Mouse (Mus musculus): ENCODE results near the gene Parp8. TPM values are rescaled to one million over a fixed set of nuclear protein-coding genes. Genes with fewer than 3 reads are reported as not detected.

Parp8 gene
- total and polyA plus RNA-seq, 3 experiments: 0.38 TPM; not detected in 2

- Histone ChIP-seq H3K9me3 (replicated peaks) (peaks cover 22% of the 10 kb centered on the region; the same call in 1 of the 2 replicates), H3K27me3 (ENCODE audit: insufficient read depth, low read length) (no peaks in the 10 kb centered on the region), H3K4me1 (ENCODE audit: insufficient read depth, low read depth, low read length) (no peaks in the 10 kb centered on the region), H3K4me3 (ENCODE audit: low read depth, low read length) (no peak overlapping the region), H3K36me3 (replicated peaks) (no peaks in the 10 kb centered on the region)
- TF ChIP-seq CTCF (IDR thresholded peaks at IDR 0.05; ENCODE audit: low read depth, low read length) (no peak), GATA1 (IDR thresholded peaks at IDR 0.05; ENCODE audit: borderline replicate concordance, low read length) (no peak), GATA2 (IDR thresholded peaks at IDR 0.05; ENCODE audit: borderline replicate concordance, low read depth, low read length) (no peak)
- ATAC-seq (ENCODE audit: extremely low read depth, insufficient number of reproducible peaks, low FRiP score, poor library complexity, severe bottlenecking) (no peak), DNase-seq (ENCODE audit: low spot score) (no peak)
Measured at GRCm38 (mm10) chr13:116974081-116974860, 51.1 kb downstream of the Parp8 start.

DNA sequence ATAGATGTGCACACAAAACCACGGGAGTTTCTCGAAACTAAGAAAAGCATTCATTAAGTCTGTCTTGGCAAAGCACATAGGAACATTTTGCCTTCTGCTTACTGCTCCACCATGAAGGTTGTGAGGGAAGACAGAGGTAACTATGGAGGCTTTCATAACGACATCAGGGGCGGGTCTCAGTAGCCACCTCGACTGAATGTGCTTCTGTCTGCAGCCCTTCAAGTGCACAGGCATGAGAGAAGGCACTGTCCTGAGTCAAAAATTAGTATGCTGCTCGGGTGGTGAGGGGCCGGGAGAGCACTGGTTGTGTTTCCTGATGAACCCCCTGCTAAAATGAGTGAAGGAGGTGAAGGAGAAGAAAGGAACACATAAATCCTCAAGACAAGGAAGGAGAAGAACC, 51.8 kb downstream of the Parp8 start:
- peaks cover 22% of the 10 kb centered on the region; the same call in 1 of the 2 replicates for H3K9me3 ChIP-seq (replicated peaks)
- TF ChIP-seq TAL1 (conservative IDR thresholded peaks at IDR 0.05; ENCODE audit: low read depth, low read length): no peak
- no peak for TF ChIP-seq CTCF (IDR thresholded peaks at IDR 0.05; ENCODE audit: low read depth, low read length)
- no peak for TF ChIP-seq GATA2 (IDR thresholded peaks at IDR 0.05; ENCODE audit: borderline replicate concordance, low read depth, low read length)
- TF ChIP-seq GATA1 (IDR thresholded peaks at IDR 0.05; ENCODE audit: borderline replicate concordance, low read length): no peak
- no peak for TF ChIP-seq POLR2AphosphoS5 (IDR thresholded peaks at IDR 0.05; ENCODE audit: insufficient replicate concordance, low read depth, low read length)
- no peaks in the 10 kb centered on the region for H3K36me3 ChIP-seq (replicated peaks)
- no peak overlapping the region for H3K4me3 ChIP-seq (ENCODE audit: low read depth, low read length)
- ATAC-seq (ENCODE audit: extremely low read depth, insufficient number of reproducible peaks, low FRiP score, poor library complexity, severe bottlenecking) (no peak), DNase-seq (ENCODE audit: low spot score) (no peak)
- no peaks in the 10 kb centered on the region for H3K27me3 ChIP-seq (ENCODE audit: insufficient read depth, low read length)
- no peaks in the 10 kb centered on the region for H3K4me1 ChIP-seq (ENCODE audit: insufficient read depth, low read depth, low read length)

GRCm38 (mm10) chr13:116972036-116972611, 53.2 kb downstream of the Parp8 start:
- no peak for TF ChIP-seq POLR2AphosphoS5 (IDR thresholded peaks at IDR 0.05; ENCODE audit: insufficient replicate concordance, low read depth, low read length)
- no peak for TF ChIP-seq GATA2 (IDR thresholded peaks at IDR 0.05; ENCODE audit: borderline replicate concordance, low read depth, low read length)
- TF ChIP-seq GATA1 (IDR thresholded peaks at IDR 0.05; ENCODE audit: borderline replicate concordance, low read length): no peak
- TF ChIP-seq TAL1 (conservative IDR thresholded peaks at IDR 0.05; ENCODE audit: low read depth, low read length): no peak
- TF ChIP-seq CTCF (IDR thresholded peaks at IDR 0.05; ENCODE audit: low read depth, low read length): no peak
- DNase-seq (ENCODE audit: low spot score) (no peak), ATAC-seq (ENCODE audit: extremely low read depth, insufficient number of reproducible peaks, low FRiP score, poor library complexity, severe bottlenecking) (no peak)
- Histone ChIP-seq H3K4me1 (ENCODE audit: insufficient read depth, low read depth, low read length) (no peaks in the 10 kb centered on the region), H3K36me3 (replicated peaks) (no peaks in the 10 kb centered on the region), H3K4me3 (ENCODE audit: low read depth, low read length) (no peak overlapping the region), H3K27me3 (ENCODE audit: insufficient read depth, low read length) (no peaks in the 10 kb centered on the region), H3K9me3 (replicated peaks) (peaks cover 26% of the 10 kb centered on the region)

DNA sequence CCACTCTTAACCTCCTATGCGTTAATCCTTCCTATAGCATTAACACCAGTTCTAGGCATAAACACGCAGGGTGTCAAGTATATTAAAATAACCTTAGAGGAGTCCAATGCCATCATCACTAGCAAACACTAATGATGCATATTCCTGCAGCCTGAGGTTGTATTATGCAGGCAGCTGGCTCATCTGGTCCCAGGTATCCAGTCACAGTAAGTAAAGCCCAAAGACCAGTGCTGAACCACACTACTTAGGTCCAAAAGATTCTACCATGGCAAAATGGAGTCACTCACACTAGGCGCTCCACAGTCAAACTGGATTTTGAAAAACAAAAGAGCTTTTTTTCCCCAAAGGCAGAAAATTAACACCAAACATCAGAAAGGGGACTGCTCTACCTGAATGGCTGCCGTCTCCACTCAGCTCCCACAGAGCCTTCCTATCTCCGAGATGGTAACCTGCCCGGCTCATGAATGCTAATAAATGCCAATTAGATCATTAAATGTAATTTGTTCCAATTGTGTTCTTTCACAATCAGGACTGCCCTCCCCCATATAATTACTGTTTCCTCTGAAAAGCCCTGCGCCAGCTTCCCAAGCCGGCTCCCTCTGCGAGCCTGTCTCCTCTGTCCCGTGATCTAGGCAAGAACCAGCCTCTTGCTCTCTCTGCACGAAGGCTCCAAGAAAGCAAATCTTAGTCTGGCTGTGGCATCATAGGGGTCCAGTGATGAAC, 54.5 kb downstream of the Parp8 start:
- ATAC-seq (ENCODE audit: extremely low read depth, insufficient number of reproducible peaks, low FRiP score, poor library complexity, severe bottlenecking) (no peak), DNase-seq (ENCODE audit: low spot score) (no peak)
- H3K27me3 ChIP-seq (ENCODE audit: insufficient read depth, low read length): no peaks in the 10 kb centered on the region
- H3K36me3 ChIP-seq (replicated peaks): no peaks in the 10 kb centered on the region
- H3K4me1 ChIP-seq (ENCODE audit: insufficient read depth, low read depth, low read length): no peaks in the 10 kb centered on the region
- H3K4me3 ChIP-seq (ENCODE audit: low read depth, low read length): no peak overlapping the region
- TF ChIP-seq GATA2 (IDR thresholded peaks at IDR 0.05; ENCODE audit: borderline replicate concordance, low read depth, low read length) (no peak), CTCF (IDR thresholded peaks at IDR 0.05; ENCODE audit: low read depth, low read length) (no peak), TAL1 (conservative IDR thresholded peaks at IDR 0.05; ENCODE audit: low read depth, low read length) (no peak), GATA1 (IDR thresholded peaks at IDR 0.05; ENCODE audit: borderline replicate concordance, low read length) (no peak), POLR2AphosphoS5 (IDR thresholded peaks at IDR 0.05; ENCODE audit: insufficient replicate concordance, low read depth, low read length) (no peak)
- peaks cover 32% of the 10 kb centered on the region for H3K9me3 ChIP-seq (replicated peaks)

DNA sequence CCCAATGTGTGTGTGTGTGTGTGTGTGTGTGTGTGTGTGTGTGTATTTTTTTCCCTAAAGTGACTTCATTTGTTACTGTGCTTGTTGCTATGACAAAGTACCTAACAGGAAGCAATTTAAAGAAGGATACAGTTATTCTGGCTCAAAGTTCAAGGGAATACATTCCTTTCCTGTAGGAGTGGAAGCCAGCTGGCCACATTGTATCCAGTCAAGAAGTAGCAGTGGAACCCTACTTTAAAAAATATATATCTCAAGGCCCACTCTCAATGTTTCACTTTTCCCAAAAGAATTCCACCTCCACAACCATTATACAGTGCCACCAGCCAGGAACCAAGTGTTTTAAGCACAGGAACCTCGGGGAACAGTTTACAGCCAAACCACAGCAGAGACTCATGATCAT, 55.7 kb downstream of the Parp8 start:
- Histone ChIP-seq H3K4me3 (ENCODE audit: low read depth, low read length) (no peak overlapping the region), H3K36me3 (replicated peaks) (no peaks in the 10 kb centered on the region), H3K9me3 (replicated peaks) (peaks cover 27% of the 10 kb centered on the region), H3K4me1 (ENCODE audit: insufficient read depth, low read depth, low read length) (no peaks in the 10 kb centered on the region), H3K27me3 (ENCODE audit: insufficient read depth, low read length) (no peaks in the 10 kb centered on the region)
- DNase-seq (ENCODE audit: low spot score) (no peak), ATAC-seq (ENCODE audit: extremely low read depth, insufficient number of reproducible peaks, low FRiP score, poor library complexity, severe bottlenecking) (no peak)
- no peak for TF ChIP-seq TAL1 (conservative IDR thresholded peaks at IDR 0.05; ENCODE audit: low read depth, low read length)
- TF ChIP-seq CTCF (IDR thresholded peaks at IDR 0.05; ENCODE audit: low read depth, low read length): no peak
- no peak for TF ChIP-seq POLR2AphosphoS5 (IDR thresholded peaks at IDR 0.05; ENCODE audit: insufficient replicate concordance, low read depth, low read length)
- TF ChIP-seq GATA1 (IDR thresholded peaks at IDR 0.05; ENCODE audit: borderline replicate concordance, low read length): no peak
- TF ChIP-seq GATA2 (IDR thresholded peaks at IDR 0.05; ENCODE audit: borderline replicate concordance, low read depth, low read length): no peak

DNA sequence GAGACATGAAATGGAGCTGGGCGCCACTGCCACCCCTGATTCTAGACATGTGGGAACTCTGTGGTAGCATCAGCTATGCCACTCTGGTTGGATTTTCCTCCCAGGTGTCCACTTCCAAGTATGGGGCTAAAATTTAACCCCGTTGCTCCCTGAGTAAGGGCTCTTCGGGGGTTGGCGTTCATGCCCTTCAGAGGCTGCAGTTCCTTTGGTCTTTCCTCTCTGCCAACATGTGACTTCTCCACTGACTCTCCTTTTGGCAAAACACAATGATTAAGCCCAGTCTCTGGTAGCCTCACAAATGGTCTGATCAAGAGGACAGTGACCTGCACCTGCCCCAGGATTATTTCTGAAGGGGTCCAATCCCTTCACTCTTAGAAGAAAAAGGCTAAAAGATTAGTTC, 56.4 kb downstream of the Parp8 start:
- TF ChIP-seq GATA1 (IDR thresholded peaks at IDR 0.05; ENCODE audit: borderline replicate concordance, low read length): no peak
- TF ChIP-seq POLR2AphosphoS5 (IDR thresholded peaks at IDR 0.05; ENCODE audit: insufficient replicate concordance, low read depth, low read length): no peak
- TF ChIP-seq CTCF (IDR thresholded peaks at IDR 0.05; ENCODE audit: low read depth, low read length): no peak
- TF ChIP-seq GATA2 (IDR thresholded peaks at IDR 0.05; ENCODE audit: borderline replicate concordance, low read depth, low read length): no peak
- no peak for TF ChIP-seq TAL1 (conservative IDR thresholded peaks at IDR 0.05; ENCODE audit: low read depth, low read length)

More for the DNA sequence above, 56.4 kb downstream of the Parp8 start:
- Histone ChIP-seq H3K36me3 (replicated peaks) (no peaks in the 10 kb centered on the region), H3K4me1 (ENCODE audit: insufficient read depth, low read depth, low read length) (no peaks in the 10 kb centered on the region), H3K9me3 (replicated peaks) (peaks cover 26% of the 10 kb centered on the region), H3K27me3 (ENCODE audit: insufficient read depth, low read length) (no peaks in the 10 kb centered on the region), H3K4me3 (ENCODE audit: low read depth, low read length) (no peak overlapping the region)
- ATAC-seq (ENCODE audit: extremely low read depth, insufficient number of reproducible peaks, low FRiP score, poor library complexity, severe bottlenecking) (no peak), DNase-seq (ENCODE audit: low spot score) (no peak)
